Mouse (Mus musculus) embryonic facial prominence, embryonic 12.5 days (tissue): ENCODE results near the gene E2f2. TPM values are rescaled to one million over a fixed set of nuclear protein-coding genes. Genes with fewer than 3 reads are reported as not detected.

ENCODE experiments used
- ATAC-seq: fragments of 200-750 bp; cut with Nextera tagmentation; 2 replicates; pipeline ENCODE4 v1.8.0; 2017; ENCODE audit not compliant: insufficient number of reproducible peaks, insufficient read depth, low FRiP score, low TSS enrichment
- H3K27ac ChIP-seq: fragments of 300-500 bp; sonication (generic); 2 replicates; pipeline ENCODE4 v1.5.1; 2016; ENCODE audit warnings: mild to moderate bottlenecking
- H3K27me3 ChIP-seq: fragments of 300-500 bp; sonication (generic); 2 replicates; pipeline ENCODE4 v1.6.1; 2016; ENCODE audit warnings: mild to moderate bottlenecking, moderate library complexity
- H3K36me3 ChIP-seq: fragments of 300-500 bp; sonication (generic); 2 replicates; pipeline ENCODE4 v1.6.1; 2016; ENCODE audit warnings: mild to moderate bottlenecking
- H3K4me1 ChIP-seq: fragments of 300-500 bp; sonication (generic); 2 replicates; pipeline ENCODE4 v1.6.1; 2016
- H3K4me2 ChIP-seq: fragments of 300-500 bp; sonication (generic); replicated peaks from 2 replicates; pipeline ENCODE4 v1.6.1; 2016; ENCODE audit warnings: mild to moderate bottlenecking, moderate library complexity
- H3K4me3 ChIP-seq: fragments of 300-500 bp; sonication (generic); 2 replicates; pipeline ENCODE4 v1.5.1; 2016; ENCODE audit warnings: mild to moderate bottlenecking
- H3K9ac ChIP-seq: fragments of 300-500 bp; sonication (generic); 2 replicates; pipeline ENCODE4 v1.6.1; 2016; ENCODE audit warnings: mild to moderate bottlenecking, moderate library complexity
- H3K9me3 ChIP-seq: fragments of 300-500 bp; sonication (generic); 2 replicates; pipeline ENCODE4 v1.6.1; 2016; ENCODE audit warnings: mild to moderate bottlenecking, moderate library complexity
- WGBS: fragments of 180-500 bp; shearing (Covaris S2); methylation state at CpG from one replicate; pipeline ENCODE4 v1.1.7; 2016; 5-methylcytosine and 5-hydroxymethylcytosine counted together
- polyA plus RNA-seq: library from polyadenylated mRNA; unstranded; fragments of >200 nt; fragmentation: Nextera tagmentation; extraction: Ambion mirVana; gene quantifications from 2 replicates; pipeline ENCODE4 v1.2.1, GENCODE M21; 2016

The E2f2 gene
- polyA plus RNA-seq, 1 experiment from 2014 or later: 8.7 TPM

- WGBS: 67% methylated on average over 5 of the region's 5 CpGs
- H3K9me3 ChIP-seq: no peaks in the 10 kb centered on the region
- H3K4me1 ChIP-seq: peaks cover 9% of the 10 kb centered on the region
- no peak overlapping the region for H3K27ac ChIP-seq
- ATAC-seq: no peak
- H3K4me3 ChIP-seq: no peak overlapping the region
- peaks cover 5% of the 10 kb centered on the region; the same call in 1 of the 2 replicates for H3K36me3 ChIP-seq
- no peak overlapping the region for H3K4me2 ChIP-seq
- no peaks in the 10 kb centered on the region for H3K27me3 ChIP-seq
- no peak overlapping the region for H3K9ac ChIP-seq
Measured at GRCm38 (mm10) chr4:136228640-136229039, 56.4 kb downstream of the E2f2 start.

GRCm38 (mm10) chr4:136238669-136239068, 66.5 kb downstream of the E2f2 start:
- no peaks in the 10 kb centered on the region for H3K9me3 ChIP-seq
- no peak overlapping the region for H3K4me3 ChIP-seq
- H3K27ac ChIP-seq: no peak overlapping the region
- ATAC-seq: no peak
- H3K27me3 ChIP-seq: peaks cover 50% of the 10 kb centered on the region
- peaks cover 44% of the 10 kb centered on the region for H3K36me3 ChIP-seq
- H3K4me1 ChIP-seq: peaks cover 6% of the 10 kb centered on the region
- WGBS: 12% methylated on average over 13 of the region's 13 CpGs
- no peak overlapping the region for H3K9ac ChIP-seq
- H3K4me2 ChIP-seq: no peak overlapping the region

GRCm38 (mm10) chr4:136239111-136239510, 66.9 kb downstream of the E2f2 start:
- no peak for ATAC-seq
- no peak overlapping the region for H3K9ac ChIP-seq
- H3K36me3 ChIP-seq: peaks cover 41% of the 10 kb centered on the region
- H3K27me3 ChIP-seq: peaks cover 51% of the 10 kb centered on the region
- no peak overlapping the region for H3K27ac ChIP-seq
- WGBS: 76% methylated on average over 9 of the region's 9 CpGs
- no peak overlapping the region for H3K4me3 ChIP-seq
- H3K4me1 ChIP-seq: peaks cover 6% of the 10 kb centered on the region
- no peaks in the 10 kb centered on the region for H3K9me3 ChIP-seq
- H3K4me2 ChIP-seq: no peak overlapping the region

- Histone ChIP-seq H3K4me1 (peaks cover 6% of the 10 kb centered on the region), H3K27me3 (peaks cover 56% of the 10 kb centered on the region), H3K27ac (no peak overlapping the region), H3K4me3 (no peak overlapping the region), H3K4me2 (no peak overlapping the region), H3K9ac (no peak overlapping the region), H3K36me3 (peaks cover 37% of the 10 kb centered on the region), H3K9me3 (no peaks in the 10 kb centered on the region)
- 21% methylated on average over 8 of the region's 8 CpGs for WGBS
- ATAC-seq: no peak
Measured at GRCm38 (mm10) chr4:136239622-136240021, 67.4 kb downstream of the E2f2 start.

GRCm38 (mm10) chr4:136240123-136240522, 67.9 kb downstream of the E2f2 start:
- Histone ChIP-seq H3K27ac (no peak overlapping the region), H3K4me1 (peaks cover 6% of the 10 kb centered on the region), H3K9me3 (no peaks in the 10 kb centered on the region), H3K9ac (no peak overlapping the region), H3K36me3 (peaks cover 34% of the 10 kb centered on the region), H3K4me3 (no peak overlapping the region), H3K27me3 (peaks cover 61% of the 10 kb centered on the region), H3K4me2 (no peak overlapping the region)
- 68% methylated on average over 14 of the region's 14 CpGs for WGBS
- no peak for ATAC-seq

- H3K36me3 ChIP-seq: peaks cover 33% of the 10 kb centered on the region
- H3K4me2 ChIP-seq: no peak overlapping the region
- H3K27ac ChIP-seq: no peak overlapping the region
- H3K4me3 ChIP-seq: no peak overlapping the region
- H3K27me3 ChIP-seq: peaks cover 69% of the 10 kb centered on the region
- no peak for ATAC-seq
- peaks cover 6% of the 10 kb centered on the region for H3K4me1 ChIP-seq
- 42% methylated on average over 8 of the region's 8 CpGs for WGBS
- H3K9ac ChIP-seq: no peak overlapping the region
- H3K9me3 ChIP-seq: no peaks in the 10 kb centered on the region
Measured at GRCm38 (mm10) chr4:136240955-136241354, 68.8 kb downstream of the E2f2 start.

GRCm38 (mm10) chr4:136242065-136242703, 70.0 kb downstream of the E2f2 start:
- H3K9ac ChIP-seq: no peak overlapping the region
- peaks cover 77% of the 10 kb centered on the region for H3K27me3 ChIP-seq
- peaks cover 17% of the 10 kb centered on the region for H3K4me1 ChIP-seq
- H3K27ac ChIP-seq: no peak overlapping the region
- peaks cover 24% of the 10 kb centered on the region for H3K36me3 ChIP-seq
- no peak for ATAC-seq
- whole genome bisulfite sequencing: 47% methylated on average over 8 of the region's 8 CpGs
- H3K4me3 ChIP-seq: no peak overlapping the region
- no peak overlapping the region for H3K4me2 ChIP-seq
- H3K9me3 ChIP-seq: no peaks in the 10 kb centered on the region

- peaks cover 22% of the 10 kb centered on the region for H3K4me1 ChIP-seq
- peaks cover 77% of the 10 kb centered on the region for H3K27me3 ChIP-seq
- H3K4me2 ChIP-seq: no peak overlapping the region
- H3K9me3 ChIP-seq: no peaks in the 10 kb centered on the region
- H3K4me3 ChIP-seq: no peak overlapping the region
- WGBS: 78% methylated on average over 7 of the region's 7 CpGs
- no peak for ATAC-seq
- H3K9ac ChIP-seq: no peak overlapping the region
- H3K36me3 ChIP-seq: peaks cover 24% of the 10 kb centered on the region
- no peak overlapping the region for H3K27ac ChIP-seq
Measured at GRCm38 (mm10) chr4:136242728-136243127, 70.5 kb downstream of the E2f2 start.

- H3K4me2 ChIP-seq: no peak overlapping the region
- no peak overlapping the region for H3K9ac ChIP-seq
- H3K27me3 ChIP-seq: peaks cover 78% of the 10 kb centered on the region
- H3K36me3 ChIP-seq: peaks cover 24% of the 10 kb centered on the region
- H3K4me1 ChIP-seq: peaks cover 31% of the 10 kb centered on the region
- H3K9me3 ChIP-seq: no peaks in the 10 kb centered on the region
- 63% methylated on average over 7 of the region's 7 CpGs for WGBS
- ATAC-seq: no peak
- H3K27ac ChIP-seq: no peak overlapping the region
- no peak overlapping the region for H3K4me3 ChIP-seq
Measured at GRCm38 (mm10) chr4:136244208-136244607, 72.0 kb downstream of the E2f2 start.

Other genes starting within 250 kb of the E2f2 start
- 76.3 and 81.5 TPM in 2 replicates for gene Hmgcl, start 225.9 kb upstream of the E2f2 start, polyA plus RNA-seq
- gene Gale, start 208.7 kb upstream of the E2f2 start, polyA plus RNA-seq: 29.1 and 31.2 TPM in 2 replicates
- 124 and 126 TPM in 2 replicates for gene Lypla2, start 199.8 kb upstream of the E2f2 start, polyA plus RNA-seq
- 64.4 and 65.2 TPM in 2 replicates for gene Pithd1, start 185.1 kb upstream of the E2f2 start, polyA plus RNA-seq
- gene Eloa, start 150.6 kb upstream of the E2f2 start, polyA plus RNA-seq: 41.9 and 43.4 TPM in 2 replicates
- gene Rpl11, start 119.0 kb upstream of the E2f2 start, polyA plus RNA-seq: 390 and 392 TPM in 2 replicates
- 612 and 623 TPM in 2 replicates for gene Id3, start 28.9 kb upstream of the E2f2 start, polyA plus RNA-seq
- 13.1 and 13.3 TPM in 2 replicates for gene Asap3, start 34.0 kb downstream of the E2f2 start, polyA plus RNA-seq
- gene Tcea3, start 75.3 kb downstream of the E2f2 start, polyA plus RNA-seq: 2.9 and 4.1 TPM in 2 replicates
- 28.5 and 28.8 TPM in 2 replicates for gene Zfp46, start 112.3 kb downstream of the E2f2 start, polyA plus RNA-seq
- 230 and 253 TPM in 2 replicates for gene Hnrnpr, start 138.5 kb downstream of the E2f2 start, polyA plus RNA-seq